In genomic region chr4:156030651-156031118, GRCm38 (mm10) we compare ENCODE assay signal across 8 mouse cellular contexts. TPM values are rescaled to one million over a fixed set of nuclear protein-coding genes. Genes with fewer than 3 reads are reported as not detected.
DNase-seq lines count a peak whose midpoint lies in the region; ATAC-seq and TF ChIP-seq lines count a peak whose summit lies in the region.

No protein-coding gene starts in this region.

- no peak for ATAC-seq in kidney, postnatal 0 days (replicated peaks; ENCODE audit: low FRiP score, low read depth)
- no peak for ATAC-seq in hindbrain, embryonic 11.5 days (ENCODE audit: low FRiP score)
- ATAC-seq in midbrain, embryonic 13.5 days = peak; percentile 29; the same call in 1 of the 2 replicates
- ATAC-seq in monocyte, adult 5-6 weeks (replicated peaks; ENCODE audit: insufficient number of reproducible peaks, low FRiP score, low TSS enrichment, poor library complexity, severe bottlenecking) = no peak

- H3K4me2 ChIP-seq in kidney, postnatal 0 days (ENCODE audit: low read length) = peak overlapping the region; percentile 60
- peak overlapping the region; percentile 68 for H3K4me2 ChIP-seq in hindbrain, embryonic 11.5 days (replicated peaks; ENCODE audit: low read depth, low read length)
- peak overlapping the region; percentile 74 for H3K4me2 ChIP-seq in midbrain, embryonic 13.5 days (replicated peaks)

- H3K9ac ChIP-seq in kidney, postnatal 0 days (ENCODE audit: low read depth, low read length) = peak overlapping the region; percentile 53
- H3K9ac ChIP-seq in hindbrain, embryonic 11.5 days (ENCODE audit: low read depth, low read length) = peak overlapping the region; percentile 40
- H3K9ac ChIP-seq in midbrain, embryonic 13.5 days (replicated peaks) = peak overlapping the region; percentile 70

- no peaks in the 10 kb centered on the region for H3K9me3 ChIP-seq in kidney, postnatal 0 days (replicated peaks; ENCODE audit: low read length)
- H3K9me3 ChIP-seq in hindbrain, embryonic 11.5 days (ENCODE audit: control insufficient read depth, low read length) = no peaks in the 10 kb centered on the region
- H3K9me3 ChIP-seq in midbrain, embryonic 13.5 days = no peaks in the 10 kb centered on the region

- peak; percentile 25; the same call in 1 of the 2 replicates for TF ChIP-seq CTCF in kidney, postnatal 0 days (IDR thresholded peaks at IDR 0.05; ENCODE audit: low read depth)
- no peak for TF ChIP-seq CTCF in brain, embryonic 14.5 days (IDR thresholded peaks at IDR 0.05; ENCODE audit: borderline replicate concordance, extremely low read depth, insufficient read depth, insufficient read length)

- peaks cover 23% of the 10 kb centered on the region for H3K4me1 ChIP-seq in kidney, postnatal 0 days (replicated peaks; ENCODE audit: insufficient read depth, low read length)
- peaks cover 6% of the 10 kb centered on the region for H3K4me1 ChIP-seq in hindbrain, embryonic 11.5 days (replicated peaks; ENCODE audit: control insufficient read depth, insufficient read depth, low read length)
- peaks cover 33% of the 10 kb centered on the region for H3K4me1 ChIP-seq in midbrain, embryonic 13.5 days (replicated peaks)

- H3K36me3 ChIP-seq in kidney, postnatal 0 days (ENCODE audit: insufficient read depth, low read length) = 0 out of 2 replicates have a peak, but pooled peaks cover 3% of the 10 kb centered on the region
- no peaks in the 10 kb centered on the region for H3K36me3 ChIP-seq in hindbrain, embryonic 11.5 days (ENCODE audit: control insufficient read depth, insufficient read depth, low read length)
- peaks cover 31% of the 10 kb centered on the region for H3K36me3 ChIP-seq in midbrain, embryonic 13.5 days

- WGBS in kidney, postnatal 0 days = 55% methylated on average over 9 of the region's 9 CpGs
- 68% methylated on average over 9 of the region's 9 CpGs for WGBS in hindbrain, embryonic 11.5 days
- 65% methylated on average over 9 of the region's 9 CpGs for WGBS in midbrain, embryonic 13.5 days

- peak overlapping the region; percentile 92; the same call in 1 of the 2 replicates for H3K27ac ChIP-seq in kidney, postnatal 0 days
- H3K27ac ChIP-seq in hindbrain, embryonic 11.5 days (ENCODE audit: low read depth, low read length) = no peak overlapping the region
- peak overlapping the region; percentile 90 for H3K27ac ChIP-seq in midbrain, embryonic 13.5 days

- DNase-seq in kidney, postnatal 0 days (ENCODE audit: low spot score) = no peak
- no peak for DNase-seq in kidney, adult 18-20 months
- peak; percentile 6 for DNase-seq in brain, embryonic 14.5 days (ENCODE audit: low read depth)
- no peak for DNase-seq in hindbrain, embryonic 11.5 days (ENCODE audit: low spot score)
- DNase-seq in urinary bladder, postnatal 4 days (ENCODE audit: low spot score in 2 of 2) = no peak
- no peak for DNase-seq in kidney, adult 11 months

- TF ChIP-seq POLR2A in brain, embryonic 14.5 days (IDR thresholded peaks at IDR 0.05; ENCODE audit: borderline replicate concordance, extremely low read depth, insufficient read depth, insufficient read length, poor library complexity, severe bottlenecking) = no peak

- H3K4me3 ChIP-seq in kidney, postnatal 0 days (replicated peaks; ENCODE audit: low read depth, low read length) = peak overlapping the region; percentile 47
- H3K4me3 ChIP-seq in hindbrain, embryonic 11.5 days (ENCODE audit: low read depth, low read length) = peak overlapping the region; percentile 33
- H3K4me3 ChIP-seq in midbrain, embryonic 13.5 days (replicated peaks) = peak overlapping the region; percentile 53

- H3K27me3 ChIP-seq in kidney, postnatal 0 days (ENCODE audit: insufficient read depth, low read length) = no peaks in the 10 kb centered on the region
- H3K27me3 ChIP-seq in hindbrain, embryonic 11.5 days (ENCODE audit: control insufficient read depth, insufficient read depth, low read length) = peaks cover 12% of the 10 kb centered on the region
- peaks cover 18% of the 10 kb centered on the region for H3K27me3 ChIP-seq in midbrain, embryonic 13.5 days

RNA-seq across cellular contexts. Expression of gene Tnfrsf18, which starts 4.7 kb away (rescaled TPM):
- polyA plus RNA-seq in kidney, postnatal 0 days (2015; fragmentation: Nextera tagmentation; extraction: Ambion mirVana) = 1.3 TPM in 2 replicates
- 0.24 and 0.25 TPM in 2 replicates for polyA plus RNA-seq in brain, embryonic 14.5 days (2012; rRNA removed)
- 0.74 and 2.4 TPM in 2 replicates for polyA plus RNA-seq in hindbrain, embryonic 11.5 days (2014; fragmentation: Nextera tagmentation; extraction: Ambion mirVana)
- polyA plus RNA-seq in midbrain, embryonic 13.5 days (2015; fragmentation: Nextera tagmentation; extraction: Ambion mirVana) = 2.0 and 2.3 TPM in 2 replicates
- total RNA-seq in monocyte, adult 5-6 weeks (2017) = 29.2 to 74.7 TPM (median 38.4 TPM) in 3 replicates

RNA-seq across cellular contexts. Expression of gene Tnfrsf4, which starts 17.0 kb away (rescaled TPM):
- 0.70 and 0.88 TPM in 2 replicates for polyA plus RNA-seq in kidney, postnatal 0 days (2015; fragmentation: Nextera tagmentation; extraction: Ambion mirVana)
- polyA plus RNA-seq in brain, embryonic 14.5 days (2012; rRNA removed) = 3.3 and 4.4 TPM in 2 replicates
- 0.39 and 0.73 TPM in 2 replicates for polyA plus RNA-seq in hindbrain, embryonic 11.5 days (2014; fragmentation: Nextera tagmentation; extraction: Ambion mirVana)
- 0.57 TPM in 2 replicates for polyA plus RNA-seq in midbrain, embryonic 13.5 days (2015; fragmentation: Nextera tagmentation; extraction: Ambion mirVana)
- 1.8 to 6.6 TPM (median 5.3 TPM) in 3 replicates for total RNA-seq in monocyte, adult 5-6 weeks (2017)

RNA-seq across cellular contexts. Expression of gene Ttll10, which starts 28.5 kb away (rescaled TPM):
- polyA plus RNA-seq in kidney, postnatal 0 days (2015; fragmentation: Nextera tagmentation; extraction: Ambion mirVana) = 5.6 and 6.0 TPM in 2 replicates
- 0.05 and 0.23 TPM in 2 replicates for polyA plus RNA-seq in brain, embryonic 14.5 days (2012; rRNA removed)
- 0.10 TPM in 1 of 2 replicates, not detected in the other for polyA plus RNA-seq in hindbrain, embryonic 11.5 days (2014; fragmentation: Nextera tagmentation; extraction: Ambion mirVana)
- not detected in 2 replicates for polyA plus RNA-seq in midbrain, embryonic 13.5 days (2015; fragmentation: Nextera tagmentation; extraction: Ambion mirVana)
- not detected in 3 replicates for total RNA-seq in monocyte, adult 5-6 weeks (2017)

RNA-seq across cellular contexts. Expression of gene Sdf4, which starts 38.0 kb away (rescaled TPM):
- polyA plus RNA-seq in kidney, postnatal 0 days (2015; fragmentation: Nextera tagmentation; extraction: Ambion mirVana) = 178 and 183 TPM in 2 replicates
- 36.8 and 61.3 TPM in 2 replicates for polyA plus RNA-seq in brain, embryonic 14.5 days (2012; rRNA removed)
- polyA plus RNA-seq in hindbrain, embryonic 11.5 days (2014; fragmentation: Nextera tagmentation; extraction: Ambion mirVana) = 136 and 143 TPM in 2 replicates
- 125 and 128 TPM in 2 replicates for polyA plus RNA-seq in midbrain, embryonic 13.5 days (2015; fragmentation: Nextera tagmentation; extraction: Ambion mirVana)
- total RNA-seq in monocyte, adult 5-6 weeks (2017) = 300 to 351 TPM (median 344 TPM) in 3 replicates

RNA-seq across cellular contexts. Expression of gene B3galt6, which starts 38.2 kb away (rescaled TPM):
- 14.3 and 14.5 TPM in 2 replicates for polyA plus RNA-seq in kidney, postnatal 0 days (2015; fragmentation: Nextera tagmentation; extraction: Ambion mirVana)
- polyA plus RNA-seq in brain, embryonic 14.5 days (2012; rRNA removed) = 19.3 and 22.2 TPM in 2 replicates
- 18.2 and 19.4 TPM in 2 replicates for polyA plus RNA-seq in hindbrain, embryonic 11.5 days (2014; fragmentation: Nextera tagmentation; extraction: Ambion mirVana)
- 25.0 and 26.9 TPM in 2 replicates for polyA plus RNA-seq in midbrain, embryonic 13.5 days (2015; fragmentation: Nextera tagmentation; extraction: Ambion mirVana)
- total RNA-seq in monocyte, adult 5-6 weeks (2017) = 2.8 to 3.5 TPM (median 3.1 TPM) in 3 replicates
